Mouse (Mus musculus): ENCODE data around the gene Arl6ip4.

The Arl6ip4 gene

DNA sequence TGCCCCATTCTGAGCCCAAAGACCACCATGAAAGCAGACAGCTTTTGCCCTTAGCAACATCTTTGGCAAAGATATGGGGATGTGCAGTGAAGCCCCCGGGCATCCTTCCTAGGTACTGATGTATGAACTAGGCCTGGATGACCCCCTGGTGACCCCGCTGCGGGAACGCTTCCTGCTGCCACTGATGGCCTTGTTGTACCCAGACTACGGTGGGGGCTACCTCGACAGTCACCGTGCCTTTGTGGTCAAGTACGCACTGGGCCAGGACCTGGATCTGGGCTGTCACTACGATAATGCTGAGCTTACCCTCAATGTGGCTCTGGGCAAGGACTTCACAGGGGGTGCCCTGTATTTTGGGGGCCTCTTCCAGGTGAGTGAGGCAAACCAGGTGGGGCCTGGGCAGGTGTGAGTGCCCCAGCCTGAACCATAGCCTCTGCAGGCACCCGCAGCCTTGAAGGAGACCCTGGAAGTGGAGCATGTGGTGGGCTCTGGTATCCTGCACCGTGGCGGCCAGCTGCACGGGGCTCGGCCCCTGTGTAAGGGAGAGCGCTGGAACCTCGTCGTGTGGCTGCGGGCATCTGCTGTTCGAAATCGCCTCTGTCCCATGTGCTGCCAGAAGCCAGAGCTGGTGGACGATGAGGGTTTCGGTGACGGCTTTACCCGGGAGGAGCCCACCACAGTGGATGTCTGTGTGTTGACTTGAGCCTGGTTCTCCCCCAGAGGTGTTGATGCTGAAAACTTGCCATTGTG, 1.4 kb upstream of the Arl6ip4 start:
- TF ChIP-seq NANOG (IDR thresholded peaks at IDR 0.05; ENCODE audit: borderline replicate concordance, low read length), result no peak
- no peak for TF ChIP-seq CTCF (conservative IDR thresholded peaks at IDR 0.05; ENCODE audit: low read length)
- TF ChIP-seq POU5F1 (IDR thresholded peaks at IDR 0.05; ENCODE audit: borderline replicate concordance, low read length), result no peak
- Histone ChIP-seq H3K9me3 (ENCODE audit: low read length) (peaks cover 25% of the 10 kb centered on the region), H3K36me3 (ENCODE audit: insufficient read depth, low read length) (peaks cover 28% of the 10 kb centered on the region), H3K4me1 (replicated peaks; ENCODE audit: low read depth, low read length) (peaks cover 49% of the 10 kb centered on the region), H3K4me3 (replicated peaks; ENCODE audit: low read length) (no peak overlapping the region), H3K27me3 (ENCODE audit: insufficient read depth, low read length) (no peaks in the 10 kb centered on the region)

DNA sequence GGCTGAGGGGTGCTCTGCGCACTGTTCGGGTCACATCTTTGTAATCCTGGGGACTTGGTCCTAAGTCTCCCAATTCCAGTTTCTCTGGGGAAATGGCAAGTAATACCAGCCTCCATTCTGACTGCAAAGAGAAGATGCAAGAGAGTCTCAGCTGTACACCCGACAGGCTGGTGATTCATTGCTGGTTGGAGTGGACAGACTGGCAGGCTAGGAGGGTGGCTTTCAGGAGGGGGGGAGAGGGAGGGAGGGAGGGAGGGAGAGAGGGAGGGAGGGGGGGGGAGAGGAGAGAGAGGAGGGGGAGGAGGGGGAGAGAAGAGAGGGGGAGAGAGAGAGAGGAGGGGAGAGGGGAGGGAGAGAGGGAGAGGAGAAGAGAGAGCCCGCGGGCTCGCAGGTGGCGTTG, 358 bp upstream of the Arl6ip4 start:
- Histone ChIP-seq H3K4me3 (replicated peaks; ENCODE audit: low read length) (peak overlapping the region; percentile 97), H3K9me3 (ENCODE audit: low read length) (peaks cover 25% of the 10 kb centered on the region), H3K27me3 (ENCODE audit: insufficient read depth, low read length) (no peaks in the 10 kb centered on the region), H3K36me3 (ENCODE audit: insufficient read depth, low read length) (peaks cover 34% of the 10 kb centered on the region), H3K4me1 (replicated peaks; ENCODE audit: low read depth, low read length) (peaks cover 58% of the 10 kb centered on the region)
- TF ChIP-seq CTCF (conservative IDR thresholded peaks at IDR 0.05; ENCODE audit: low read length) (no peak), NANOG (IDR thresholded peaks at IDR 0.05; ENCODE audit: borderline replicate concordance, low read length) (no peak), POU5F1 (IDR thresholded peaks at IDR 0.05; ENCODE audit: borderline replicate concordance, low read length) (no peak)

DNA sequence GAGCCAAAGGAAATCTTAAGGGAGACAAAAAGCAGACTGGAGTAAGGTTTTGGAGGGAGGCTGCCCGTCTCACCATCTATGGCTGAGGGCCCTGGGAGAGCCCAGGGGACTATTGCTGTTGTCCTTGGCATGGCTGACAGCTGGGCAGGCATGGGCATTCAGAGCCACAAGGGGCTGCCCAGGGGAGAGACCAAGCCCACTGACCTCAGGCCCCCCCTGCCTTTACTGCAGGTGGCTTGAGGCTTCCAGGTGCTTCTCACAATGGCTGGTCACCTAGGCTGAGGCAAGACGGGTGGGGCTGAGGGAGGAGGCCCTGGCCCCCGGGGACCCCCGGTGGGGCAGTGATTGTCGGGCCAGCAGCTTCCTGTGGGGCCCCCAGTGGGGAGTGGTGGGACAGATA, 3.3 kb downstream of the Arl6ip4 start:
- peaks cover 82% of the 10 kb centered on the region for H3K4me1 ChIP-seq (replicated peaks; ENCODE audit: low read depth, low read length)
- TF ChIP-seq CTCF (conservative IDR thresholded peaks at IDR 0.05; ENCODE audit: low read length) (no peak), NANOG (IDR thresholded peaks at IDR 0.05; ENCODE audit: borderline replicate concordance, low read length) (no peak)
- no peaks in the 10 kb centered on the region for H3K9me3 ChIP-seq (ENCODE audit: low read length)
- no peaks in the 10 kb centered on the region for H3K27me3 ChIP-seq (ENCODE audit: insufficient read depth, low read length)
- peaks cover 34% of the 10 kb centered on the region for H3K36me3 ChIP-seq (ENCODE audit: insufficient read depth, low read length)
- 0 out of 2 replicates have a peak overlapping the region, but pooled peaks have one; percentile 1 for H3K4me3 ChIP-seq (replicated peaks; ENCODE audit: low read length)

DNA sequence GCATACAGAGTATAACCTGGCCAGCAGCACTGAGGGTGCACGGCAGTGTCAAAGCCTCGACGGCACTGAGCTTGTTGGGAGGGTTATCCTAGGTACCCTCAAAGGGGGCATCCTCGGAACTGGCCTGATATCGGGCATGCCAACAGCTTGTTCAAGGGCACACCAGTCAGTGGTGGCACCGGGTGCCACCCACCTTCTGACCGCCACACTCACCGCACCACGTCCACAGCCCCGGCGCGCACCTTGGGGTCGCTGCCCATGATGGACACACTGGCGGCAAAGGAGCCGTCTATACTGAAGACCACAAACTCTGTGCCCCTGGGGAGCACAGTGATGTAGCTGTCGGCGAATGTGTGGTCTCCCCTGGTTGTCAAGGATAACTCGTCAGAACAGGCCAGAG, 6.5 kb downstream of the Arl6ip4 start:
- TF ChIP-seq POU5F1 (IDR thresholded peaks at IDR 0.05; ENCODE audit: borderline replicate concordance, low read length) (no peak), NANOG (IDR thresholded peaks at IDR 0.05; ENCODE audit: borderline replicate concordance, low read length) (no peak), CTCF (conservative IDR thresholded peaks at IDR 0.05; ENCODE audit: low read length) (no peak)
- Histone ChIP-seq H3K36me3 (ENCODE audit: insufficient read depth, low read length) (peaks cover 26% of the 10 kb centered on the region), H3K4me3 (replicated peaks; ENCODE audit: low read length) (no peak overlapping the region), H3K27me3 (ENCODE audit: insufficient read depth, low read length) (no peaks in the 10 kb centered on the region), H3K4me1 (replicated peaks; ENCODE audit: low read depth, low read length) (peaks cover 69% of the 10 kb centered on the region), H3K9me3 (ENCODE audit: low read length) (no peaks in the 10 kb centered on the region)

GRCm38 (mm10) chr5:124125093-124125492, 9.2 kb downstream of the Arl6ip4 start:
- TF ChIP-seq CTCF (conservative IDR thresholded peaks at IDR 0.05; ENCODE audit: low read length), result no peak
- no peak for TF ChIP-seq NANOG (IDR thresholded peaks at IDR 0.05; ENCODE audit: borderline replicate concordance, low read length)
- TF ChIP-seq POU5F1 (IDR thresholded peaks at IDR 0.05; ENCODE audit: borderline replicate concordance, low read length), result no peak
- H3K9me3 ChIP-seq (ENCODE audit: low read length), result no peaks in the 10 kb centered on the region

DNA sequence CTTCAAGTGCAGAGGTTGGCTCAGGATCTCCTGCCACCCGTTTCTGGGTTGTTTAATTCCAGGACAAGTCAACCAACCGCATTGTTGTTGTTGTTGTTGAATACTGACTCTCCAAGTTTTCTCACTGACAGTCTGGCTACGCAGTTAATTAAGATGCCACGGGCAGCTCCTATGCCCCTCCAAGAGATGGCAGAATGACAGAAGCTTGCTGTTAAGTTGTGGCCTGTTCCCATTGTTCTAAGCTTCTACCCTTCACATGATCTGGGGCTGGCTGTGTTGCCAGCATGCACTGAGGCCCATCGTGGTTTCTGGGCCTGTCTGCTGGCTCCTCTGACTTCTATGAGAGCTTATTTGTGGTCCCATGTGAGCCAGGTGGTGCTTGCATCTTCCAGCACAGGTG, 18.4 kb downstream of the Arl6ip4 start:
- H3K27me3 ChIP-seq (ENCODE audit: insufficient read depth, low read length), result no peaks in the 10 kb centered on the region
- no peaks in the 10 kb centered on the region for H3K9me3 ChIP-seq (ENCODE audit: low read length)
- no peak overlapping the region for H3K4me3 ChIP-seq (replicated peaks; ENCODE audit: low read length)
- no peaks in the 10 kb centered on the region for H3K4me1 ChIP-seq (replicated peaks; ENCODE audit: low read depth, low read length)
- no peak for TF ChIP-seq POU5F1 (IDR thresholded peaks at IDR 0.05; ENCODE audit: borderline replicate concordance, low read length)
- no peak for TF ChIP-seq NANOG (IDR thresholded peaks at IDR 0.05; ENCODE audit: borderline replicate concordance, low read length)
- no peak for TF ChIP-seq CTCF (conservative IDR thresholded peaks at IDR 0.05; ENCODE audit: low read length)
- no peaks in the 10 kb centered on the region for H3K36me3 ChIP-seq (ENCODE audit: insufficient read depth, low read length)

More at GRCm38 (mm10) chr5:124125093-124125492, 9.2 kb downstream of the Arl6ip4 start:
- no peaks in the 10 kb centered on the region for H3K36me3 ChIP-seq (ENCODE audit: insufficient read depth, low read length)
- no peaks in the 10 kb centered on the region for H3K27me3 ChIP-seq (ENCODE audit: insufficient read depth, low read length)
- H3K4me3 ChIP-seq (replicated peaks; ENCODE audit: low read length), result no peak overlapping the region
- peaks cover 41% of the 10 kb centered on the region for H3K4me1 ChIP-seq (replicated peaks; ENCODE audit: low read depth, low read length)

DNA sequence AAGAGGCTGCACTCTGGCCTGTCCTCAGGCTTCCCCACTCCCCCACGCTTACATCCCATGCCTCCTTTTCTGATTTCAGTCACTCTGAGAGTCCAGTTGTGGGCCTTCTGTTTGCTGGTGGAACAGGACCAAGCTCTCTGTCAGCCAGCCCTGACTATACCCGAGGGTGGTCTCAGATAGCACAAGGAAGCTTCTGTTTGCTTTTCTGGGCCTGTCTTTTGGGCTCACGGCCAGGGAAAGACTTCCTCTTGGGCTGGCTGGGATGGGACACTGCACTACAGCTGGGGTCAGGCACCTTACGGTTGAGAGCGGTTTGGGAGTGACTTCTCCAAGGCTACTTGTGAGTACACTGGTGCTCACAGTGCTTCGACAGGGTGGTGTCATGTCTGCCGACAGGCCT, 22.2 kb downstream of the Arl6ip4 start:
- H3K27me3 ChIP-seq (ENCODE audit: insufficient read depth, low read length), result no peaks in the 10 kb centered on the region
- H3K4me1 ChIP-seq (replicated peaks; ENCODE audit: low read depth, low read length), result 0 out of 2 replicates have a peak, but pooled peaks cover 3% of the 10 kb centered on the region
- H3K4me3 ChIP-seq (replicated peaks; ENCODE audit: low read length), result no peak overlapping the region
- TF ChIP-seq CTCF (conservative IDR thresholded peaks at IDR 0.05; ENCODE audit: low read length) (no peak), NANOG (IDR thresholded peaks at IDR 0.05; ENCODE audit: borderline replicate concordance, low read length) (no peak), POU5F1 (IDR thresholded peaks at IDR 0.05; ENCODE audit: borderline replicate concordance, low read length) (no peak)
- H3K36me3 ChIP-seq (ENCODE audit: insufficient read depth, low read length), result peaks cover 14% of the 10 kb centered on the region
- H3K9me3 ChIP-seq (ENCODE audit: low read length), result peaks cover 10% of the 10 kb centered on the region

DNA sequence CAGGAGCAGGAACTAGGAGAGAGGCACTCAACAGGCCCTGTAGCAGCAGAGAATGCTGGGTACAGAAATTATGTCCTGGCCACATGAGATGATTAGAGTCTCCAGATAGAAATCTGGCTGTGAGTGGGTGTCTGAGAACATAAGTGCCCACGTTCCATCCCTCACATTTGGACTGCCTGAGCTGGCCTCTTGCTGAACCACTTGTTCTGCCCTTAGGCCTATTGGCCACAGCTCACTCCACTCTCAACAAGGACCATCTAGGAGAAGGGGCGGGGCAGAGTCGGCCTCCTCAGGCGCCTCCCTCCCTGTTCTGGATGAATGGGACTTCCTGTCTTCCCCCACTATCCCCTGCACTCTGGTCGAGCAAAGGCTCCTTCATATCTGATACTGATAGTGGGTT, 33.1 kb downstream of the Arl6ip4 start:
- TF ChIP-seq CTCF (conservative IDR thresholded peaks at IDR 0.05; ENCODE audit: low read length), result no peak
- no peak for TF ChIP-seq POU5F1 (IDR thresholded peaks at IDR 0.05; ENCODE audit: borderline replicate concordance, low read length)
- no peak for TF ChIP-seq NANOG (IDR thresholded peaks at IDR 0.05; ENCODE audit: borderline replicate concordance, low read length)
- Histone ChIP-seq H3K4me3 (replicated peaks; ENCODE audit: low read length) (no peak overlapping the region), H3K36me3 (ENCODE audit: insufficient read depth, low read length) (no peaks in the 10 kb centered on the region), H3K9me3 (ENCODE audit: low read length) (no peaks in the 10 kb centered on the region), H3K27me3 (ENCODE audit: insufficient read depth, low read length) (peaks cover 10% of the 10 kb centered on the region; the same call in 1 of the 2 replicates), H3K4me1 (replicated peaks; ENCODE audit: low read depth, low read length) (peaks cover 15% of the 10 kb centered on the region)
